Mouse (Mus musculus): ENCODE measurements at regions not wholly inside any gene's neighbourhood (a gene's known extent, or its start where the extent isn't known, plus 50 kb on each side); places are given as distances from the start of the nearest gene placed in this dataset.

- WGBS = 50% methylated on average over 3 of the region's 3 CpGs
- Histone ChIP-seq H3K27ac (replicated peaks) (no peak overlapping the region), H3K4me3 (replicated peaks) (no peak overlapping the region), H3K27me3 (replicated peaks) (no peaks in the 10 kb centered on the region), H3K36me3 (no peaks in the 10 kb centered on the region), H3K9me3 (replicated peaks) (no peaks in the 10 kb centered on the region), H3K9ac (replicated peaks) (no peak overlapping the region), H3K4me2 (no peak overlapping the region), H3K4me1 (0 out of 2 replicates have a peak, but pooled peaks cover 3% of the 10 kb centered on the region)
- ATAC-seq (ENCODE audit: low FRiP score) = no peak
Measured at GRCm38 (mm10) chr12:25180289-25180688, 83.3 kb upstream of the Id2 start.

GRCm38 (mm10) chr12:25178491-25179115 lies 81.7 kb upstream of the Id2 start:
- no peaks in the 10 kb centered on the region for H3K27me3 ChIP-seq (replicated peaks)
- H3K4me3 ChIP-seq (replicated peaks) = no peak overlapping the region
- H3K36me3 ChIP-seq = no peaks in the 10 kb centered on the region
- H3K9me3 ChIP-seq (replicated peaks) = no peaks in the 10 kb centered on the region
- H3K9ac ChIP-seq (replicated peaks) = no peak overlapping the region
- no peak for ATAC-seq (ENCODE audit: low FRiP score)
- no peak overlapping the region for H3K27ac ChIP-seq (replicated peaks)
- 72% methylated on average over 5 of the region's 5 CpGs for WGBS
- no peak overlapping the region for H3K4me2 ChIP-seq
- H3K4me1 ChIP-seq = 0 out of 2 replicates have a peak, but pooled peaks cover 3% of the 10 kb centered on the region

- Histone ChIP-seq H3K36me3 (no peaks in the 10 kb centered on the region), H3K9me3 (replicated peaks) (no peaks in the 10 kb centered on the region), H3K27me3 (replicated peaks) (no peaks in the 10 kb centered on the region), H3K27ac (replicated peaks) (no peak overlapping the region), H3K9ac (replicated peaks) (no peak overlapping the region), H3K4me1 (0 out of 2 replicates have a peak, but pooled peaks cover 3% of the 10 kb centered on the region), H3K4me2 (no peak overlapping the region), H3K4me3 (replicated peaks) (no peak overlapping the region)
- WGBS = 69% methylated on average over 3 of the region's 3 CpGs
- no peak for ATAC-seq (ENCODE audit: low FRiP score)
Measured at GRCm38 (mm10) chr12:25177827-25178226, 80.9 kb upstream of the Id2 start.

GRCm38 (mm10) chr12:25176565-25176964 lies 79.6 kb upstream of the Id2 start:
- WGBS = 82% methylated on average over 3 of the region's 3 CpGs
- no peak overlapping the region for H3K9ac ChIP-seq (replicated peaks)
- H3K4me3 ChIP-seq (replicated peaks) = no peak overlapping the region
- H3K27ac ChIP-seq (replicated peaks) = no peak overlapping the region
- H3K9me3 ChIP-seq (replicated peaks) = no peaks in the 10 kb centered on the region
- H3K27me3 ChIP-seq (replicated peaks) = no peaks in the 10 kb centered on the region
- H3K4me1 ChIP-seq = 0 out of 2 replicates have a peak, but pooled peaks cover 3% of the 10 kb centered on the region
- ATAC-seq (ENCODE audit: low FRiP score) = no peak
- no peak overlapping the region for H3K4me2 ChIP-seq
- no peaks in the 10 kb centered on the region for H3K36me3 ChIP-seq

GRCm38 (mm10) chr12:25173064-25173463 lies 76.1 kb upstream of the Id2 start:
- WGBS = 70% methylated on average over 6 of the region's 6 CpGs
- ATAC-seq (ENCODE audit: low FRiP score) = no peak

GRCm38 (mm10) chr12:25172450-25172849 lies 75.5 kb upstream of the Id2 start:
- Histone ChIP-seq H3K9ac (replicated peaks) (no peak overlapping the region), H3K4me2 (no peak overlapping the region), H3K4me1 (no peaks in the 10 kb centered on the region), H3K27me3 (replicated peaks) (no peaks in the 10 kb centered on the region), H3K9me3 (replicated peaks) (no peaks in the 10 kb centered on the region), H3K36me3 (no peaks in the 10 kb centered on the region), H3K27ac (replicated peaks) (no peak overlapping the region), H3K4me3 (replicated peaks) (no peak overlapping the region)
- ATAC-seq (ENCODE audit: low FRiP score) = no peak
- WGBS = 90% methylated on average over 4 of the region's 4 CpGs

More at GRCm38 (mm10) chr12:25173064-25173463, 76.1 kb upstream of the Id2 start:
- no peaks in the 10 kb centered on the region for H3K27me3 ChIP-seq (replicated peaks)
- no peak overlapping the region for H3K4me3 ChIP-seq (replicated peaks)
- no peak overlapping the region for H3K4me2 ChIP-seq
- no peaks in the 10 kb centered on the region for H3K9me3 ChIP-seq (replicated peaks)
- no peaks in the 10 kb centered on the region for H3K4me1 ChIP-seq
- no peaks in the 10 kb centered on the region for H3K36me3 ChIP-seq
- no peak overlapping the region for H3K9ac ChIP-seq (replicated peaks)
- H3K27ac ChIP-seq (replicated peaks) = no peak overlapping the region

- Histone ChIP-seq H3K4me2 (no peak overlapping the region), H3K4me1 (0 out of 2 replicates have a peak, but pooled peaks cover under 1% of the 10 kb centered on the region), H3K36me3 (no peaks in the 10 kb centered on the region), H3K9me3 (replicated peaks) (no peaks in the 10 kb centered on the region), H3K4me3 (replicated peaks) (no peak overlapping the region), H3K27ac (replicated peaks) (no peak overlapping the region), H3K27me3 (replicated peaks) (no peaks in the 10 kb centered on the region), H3K9ac (replicated peaks) (no peak overlapping the region)
- WGBS = 84% methylated on average over 3 of the region's 3 CpGs
- ATAC-seq (ENCODE audit: low FRiP score) = no peak
Measured at GRCm38 (mm10) chr12:25169611-25170010, 72.7 kb upstream of the Id2 start.

GRCm38 (mm10) chr12:25168213-25168545 lies 71.2 kb upstream of the Id2 start:
- WGBS = 92% methylated on average over 5 of the region's 5 CpGs
- no peaks in the 10 kb centered on the region for H3K36me3 ChIP-seq
- H3K4me3 ChIP-seq (replicated peaks) = no peak overlapping the region
- no peaks in the 10 kb centered on the region for H3K9me3 ChIP-seq (replicated peaks)
- no peak for ATAC-seq (ENCODE audit: low FRiP score)
- H3K4me1 ChIP-seq = peaks cover 12% of the 10 kb centered on the region
- H3K27me3 ChIP-seq (replicated peaks) = no peaks in the 10 kb centered on the region
- no peak overlapping the region for H3K4me2 ChIP-seq
- no peak overlapping the region for H3K9ac ChIP-seq (replicated peaks)
- no peak overlapping the region for H3K27ac ChIP-seq (replicated peaks)

GRCm38 (mm10) chr12:25167504-25168212 lies 70.7 kb upstream of the Id2 start:
- Histone ChIP-seq H3K9ac (replicated peaks) (no peak overlapping the region), H3K9me3 (replicated peaks) (no peaks in the 10 kb centered on the region), H3K4me2 (no peak overlapping the region), H3K4me1 (peaks cover 13% of the 10 kb centered on the region), H3K36me3 (no peaks in the 10 kb centered on the region), H3K27ac (replicated peaks) (no peak overlapping the region), H3K27me3 (replicated peaks) (no peaks in the 10 kb centered on the region), H3K4me3 (replicated peaks) (no peak overlapping the region)
- ATAC-seq (ENCODE audit: low FRiP score) = no peak
- WGBS = 78% methylated on average over 12 of the region's 12 CpGs

- no peak overlapping the region for H3K4me2 ChIP-seq
- peaks cover 16% of the 10 kb centered on the region for H3K4me1 ChIP-seq
- no peak overlapping the region for H3K4me3 ChIP-seq (replicated peaks)
- no peak overlapping the region for H3K27ac ChIP-seq (replicated peaks)
- H3K9ac ChIP-seq (replicated peaks) = no peak overlapping the region
- no peaks in the 10 kb centered on the region for H3K27me3 ChIP-seq (replicated peaks)
- no peak for ATAC-seq (ENCODE audit: low FRiP score)
- 69% methylated on average over 2 of the region's 2 CpGs for WGBS
- no peaks in the 10 kb centered on the region for H3K9me3 ChIP-seq (replicated peaks)
- H3K36me3 ChIP-seq = no peaks in the 10 kb centered on the region
Measured at GRCm38 (mm10) chr12:25166525-25166924, 69.6 kb upstream of the Id2 start.

GRCm38 (mm10) chr12:25165650-25166049 lies 68.7 kb upstream of the Id2 start:
- Histone ChIP-seq H3K36me3 (no peaks in the 10 kb centered on the region), H3K4me2 (no peak overlapping the region), H3K4me3 (replicated peaks) (no peak overlapping the region), H3K27ac (replicated peaks) (no peak overlapping the region), H3K27me3 (replicated peaks) (no peaks in the 10 kb centered on the region), H3K4me1 (peaks cover 19% of the 10 kb centered on the region), H3K9ac (replicated peaks) (no peak overlapping the region), H3K9me3 (replicated peaks) (no peaks in the 10 kb centered on the region)
- no peak for ATAC-seq (ENCODE audit: low FRiP score)
- 90% methylated on average over 3 of the region's 3 CpGs for WGBS

GRCm38 (mm10) chr12:25164724-25165123 lies 67.8 kb upstream of the Id2 start:
- peaks cover 19% of the 10 kb centered on the region for H3K4me1 ChIP-seq
- no peak overlapping the region for H3K27ac ChIP-seq (replicated peaks)
- no peaks in the 10 kb centered on the region for H3K9me3 ChIP-seq (replicated peaks)
- ATAC-seq (ENCODE audit: low FRiP score) = no peak
- WGBS = 78% methylated on average over 1 of the region's 1 CpGs
- H3K27me3 ChIP-seq (replicated peaks) = no peaks in the 10 kb centered on the region
- no peak overlapping the region for H3K9ac ChIP-seq (replicated peaks)
- no peak overlapping the region for H3K4me3 ChIP-seq (replicated peaks)
- no peak overlapping the region for H3K4me2 ChIP-seq
- H3K36me3 ChIP-seq = no peaks in the 10 kb centered on the region
